Mouse (Mus musculus) cerebellum, adult 18-20 months (tissue): ENCODE measurements at regions not wholly inside any gene's neighbourhood (a gene's known extent, or its start where the extent isn't known, plus 50 kb on each side); places are given as distances from the start of the nearest gene placed in this dataset.

Source experiments
- DNase-seq, 2 experiments: peaks; one replicate each; pipeline ENCODE4 v3.0.0; 2021

- no peak for DNase-seq
Observed at GRCm38 (mm10) chr12:78118131-78118530, 75.9 kb upstream of the Gm6657 start.

DNA sequence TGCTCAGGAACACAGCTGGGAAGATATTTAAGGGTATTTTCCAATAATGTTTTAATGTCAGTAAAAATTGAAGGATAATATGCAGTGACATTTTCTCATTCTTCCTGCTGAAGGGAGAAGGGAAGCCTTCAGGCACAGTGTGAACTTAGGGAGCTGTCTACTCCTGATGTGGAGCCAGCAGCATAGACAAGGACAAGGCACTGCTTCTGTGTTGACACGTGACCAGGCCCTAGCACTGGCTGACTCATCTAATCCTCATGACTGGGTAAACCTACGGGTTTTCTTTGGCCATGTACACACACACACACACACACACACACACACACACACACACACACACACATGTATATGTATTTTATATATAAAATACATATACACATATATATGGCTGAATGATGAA is 74.8 kb upstream of the Gm6657 start:
- no peak for DNase-seq

- no peak for DNase-seq
Observed at GRCm38 (mm10) chr12:78119855-78120254, 74.2 kb upstream of the Gm6657 start.

DNA sequence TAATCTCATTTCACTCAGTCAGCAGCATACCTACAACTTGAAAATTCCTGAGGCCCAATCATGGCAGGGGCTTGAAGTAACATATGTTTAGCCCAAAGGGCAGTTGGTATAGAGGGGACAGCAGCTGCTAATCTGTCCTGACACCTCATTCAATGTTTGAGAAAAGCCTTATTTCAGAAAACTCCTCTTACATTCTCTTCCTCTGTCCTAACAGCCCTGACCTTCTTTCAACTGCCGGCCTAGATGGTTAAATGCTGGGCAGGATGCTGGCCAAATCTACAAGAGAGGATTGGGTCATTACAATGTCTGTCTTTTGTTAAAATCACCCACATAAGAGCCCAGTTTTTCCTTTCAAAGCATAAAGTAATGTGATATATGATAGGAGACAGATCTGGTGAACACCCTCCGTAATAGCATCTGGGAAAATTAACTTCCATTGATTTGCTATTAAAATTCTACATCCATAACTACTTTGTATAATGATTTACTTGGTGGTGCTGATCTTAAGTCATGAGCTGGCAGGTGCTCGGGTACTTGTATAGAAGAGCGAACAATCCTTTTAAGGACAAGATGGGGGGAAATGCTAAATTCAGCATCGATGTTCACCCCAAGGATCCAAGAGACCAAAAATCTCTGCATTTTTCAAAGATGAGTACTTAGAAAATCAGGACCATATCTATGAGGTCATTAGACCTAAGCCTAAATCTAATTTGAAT is 64.8 kb upstream of the Gm6657 start:
- no peak for DNase-seq

DNA sequence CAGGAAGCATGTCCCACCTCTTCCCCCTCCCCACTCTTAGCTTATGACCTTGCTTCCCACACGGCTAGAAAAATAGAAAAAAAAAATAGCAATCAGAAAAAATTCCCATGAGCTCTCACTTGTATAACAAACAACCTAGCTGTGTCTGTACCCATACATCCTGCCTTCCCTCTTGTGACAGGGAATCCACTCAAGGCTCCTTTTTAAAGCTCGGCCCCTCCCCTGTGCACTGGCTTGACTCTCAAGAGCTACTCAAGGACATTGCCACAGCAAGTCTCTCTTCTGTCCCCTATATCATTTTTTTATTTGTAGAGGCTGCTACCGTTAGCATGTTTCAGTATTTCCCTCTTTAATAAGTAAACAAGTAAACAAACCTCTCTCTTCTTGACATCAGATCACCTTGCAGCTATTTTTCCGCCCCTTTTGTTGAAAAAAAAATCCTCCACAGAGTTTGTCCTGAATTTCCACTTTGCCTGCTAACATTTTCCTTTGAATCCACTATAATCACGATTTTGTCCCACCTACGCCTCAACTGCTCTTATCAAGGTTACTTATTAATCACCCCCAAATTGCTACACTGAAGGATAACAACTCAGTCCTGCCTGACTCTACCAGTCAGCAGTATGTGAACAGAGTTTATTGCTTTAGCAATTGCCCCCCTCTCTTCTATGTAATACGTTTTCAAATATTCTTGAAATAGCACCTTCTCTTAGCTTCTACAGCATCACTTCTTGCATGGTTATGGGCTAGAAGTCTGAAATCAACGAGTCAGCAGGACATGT is 61.8 kb upstream of the Gm6657 start:
- DNase-seq, result no peak

- DNase-seq, result peak; percentile 27 to 30
Observed at GRCm38 (mm10) chr12:78133341-78133740, 60.7 kb upstream of the Gm6657 start.

- no peak for DNase-seq
Observed at GRCm38 (mm10) chr12:78133984-78134383, 60.1 kb upstream of the Gm6657 start.

GRCm38 (mm10) chr12:78137196-78137595 is 56.8 kb upstream of the Gm6657 start:
- DNase-seq, result no peak

DNA sequence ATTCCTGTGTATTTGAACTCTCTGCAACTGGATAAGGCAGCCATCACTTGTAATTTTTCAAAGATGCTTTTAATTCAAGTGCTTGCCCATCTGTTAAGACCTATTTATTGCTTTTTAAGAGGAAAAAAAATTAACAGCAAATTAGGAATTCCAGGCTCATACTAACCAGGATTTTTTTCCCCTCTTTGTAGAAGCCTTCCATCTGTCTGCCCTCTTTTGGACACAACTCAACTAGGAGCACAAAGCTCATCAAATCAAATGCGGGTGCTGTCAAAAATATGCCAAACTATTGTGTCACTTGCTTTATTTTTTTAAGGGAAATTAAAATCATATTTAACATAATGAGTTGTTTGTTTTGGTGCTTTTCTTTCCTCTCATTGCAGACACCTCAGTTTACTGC is 55.6 kb upstream of the Gm6657 start:
- no peak for DNase-seq
